Mouse (Mus musculus): ENCODE data around the gene Cyp4a30b. TPM values are rescaled to one million over a fixed set of nuclear protein-coding genes. Genes with fewer than 3 reads are reported as not detected.
A peak's percentile ranks its signal among the peaks of the same experiment; 100 is the strongest.
"Not testable (repeated sequence)": the region's sequence is repeated elsewhere in the genome, so short reads cannot be mapped to it uniquely, and the experiment has no call there.

Gene Cyp4a30b
- polyA plus RNA-seq (2012; rRNA removed) = not detected in 2 replicates

DNA sequence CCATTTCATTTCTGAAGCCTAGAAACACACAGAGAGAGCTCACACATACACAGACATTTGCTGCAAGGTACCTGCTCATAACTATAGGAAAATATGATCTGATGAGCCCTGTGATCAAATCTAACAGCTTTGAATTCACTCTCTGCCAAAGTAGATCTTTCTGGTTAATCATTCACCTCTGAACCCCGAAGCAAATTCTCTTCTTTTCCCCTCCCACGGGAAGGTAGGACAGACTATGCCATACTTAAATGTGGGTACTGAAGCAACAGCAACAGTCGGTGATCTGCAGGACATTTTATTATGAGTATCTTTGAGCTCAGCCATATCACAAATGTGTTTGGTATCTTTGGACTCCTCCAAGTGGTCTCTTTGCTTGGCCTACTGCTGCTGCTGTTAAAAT lies at the start of gene Cyp4a30b:
TSS of gene Cyp4a30b (plus strand) at position 301 of the 400 bp plus-strand sequence.
- H3K27me3 ChIP-seq (replicated peaks; ENCODE audit: control insufficient read depth, insufficient read depth, low read length) = no peaks in the 10 kb centered on the region
- H3K36me3 ChIP-seq (ENCODE audit: control insufficient read depth, insufficient read depth, low read length) = no peaks in the 10 kb centered on the region
- no peaks in the 10 kb centered on the region; the same call in 1 of the 2 replicates for H3K4me1 ChIP-seq (ENCODE audit: control insufficient read depth, insufficient read depth, low read length)
- H3K4me3 ChIP-seq (ENCODE audit: insufficient read depth, low read depth, low read length) = no peak within 1 kb of the TSS
- WGBS = 30% methylated on average over 3 of the region's 3 CpGs
- DNase-seq = peak; percentile 40
- TF ChIP-seq POLR2A (IDR thresholded peaks at IDR 0.05; ENCODE audit: low read depth, low read length) = no peak
- TF ChIP-seq CTCF (conservative IDR thresholded peaks at IDR 0.05; ENCODE audit: insufficient read depth, insufficient read length, low read depth, low read length) = no peak
- no peak within 1 kb of the TSS for H3K27ac ChIP-seq (ENCODE audit: insufficient read depth, low read depth, low read length)

DNA sequence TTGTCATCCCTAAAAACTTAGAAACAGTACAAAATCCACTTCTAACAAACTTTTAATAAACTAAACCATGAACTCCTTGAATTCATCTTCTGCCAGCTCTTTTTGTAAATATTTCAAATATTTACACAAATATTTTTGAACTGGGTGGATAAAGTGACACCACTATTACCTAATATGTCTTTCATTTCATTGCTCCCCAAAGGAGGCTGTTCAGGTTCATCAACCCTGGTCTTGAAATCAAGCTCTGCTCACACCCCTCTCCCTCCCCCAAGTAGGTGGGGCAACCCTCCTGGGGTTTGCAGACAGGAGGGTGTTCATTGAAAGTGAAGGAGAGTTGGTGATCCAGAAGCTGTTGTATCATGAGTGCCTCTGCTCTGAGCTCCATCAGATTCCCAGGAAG lies 41.1 kb upstream of the Cyp4a30b start, which contains the start of gene Cyp4a12b:
TSS of gene Cyp4a12b (plus strand) at position 301 of the 400 bp plus-strand sequence.
- not testable (repeated sequence) for H3K4me3 ChIP-seq (ENCODE audit: insufficient read depth, low read depth, low read length); H3K27ac ChIP-seq (ENCODE audit: insufficient read depth, low read depth, low read length); H3K36me3 ChIP-seq (ENCODE audit: control insufficient read depth, insufficient read depth, low read length); H3K27me3 ChIP-seq (replicated peaks; ENCODE audit: control insufficient read depth, insufficient read depth, low read length); H3K4me1 ChIP-seq (ENCODE audit: control insufficient read depth, insufficient read depth, low read length); DNase-seq

DNA sequence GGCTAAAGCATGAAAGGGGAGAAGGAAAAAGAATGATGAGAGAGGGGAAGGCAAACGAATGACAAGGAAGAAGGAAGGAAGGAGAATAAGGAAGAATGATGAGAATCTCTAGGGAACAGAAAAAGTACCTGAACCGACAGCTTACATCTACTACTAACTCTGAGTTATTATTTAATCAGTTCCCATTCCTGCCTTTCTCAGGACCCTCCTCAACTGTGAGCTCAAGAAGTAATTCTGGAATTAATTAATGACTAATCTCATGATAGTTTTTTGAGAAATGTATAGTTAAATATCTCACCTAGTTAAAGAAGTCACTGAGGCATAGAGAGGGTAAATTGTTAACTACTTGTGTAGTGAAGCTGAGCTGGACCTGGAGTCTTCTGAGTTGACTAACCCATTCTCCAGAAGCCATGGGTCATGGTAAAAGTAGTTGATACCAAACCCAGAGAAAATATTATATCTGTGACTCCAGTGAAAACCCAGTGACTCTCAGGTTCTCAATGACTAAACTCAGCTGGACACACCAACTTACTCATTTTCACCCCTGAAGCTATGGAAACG lies 1.7 kb upstream of the Cyp4a30b start:
- 20% methylated on average over 3 of the region's 3 CpGs for WGBS

DNA sequence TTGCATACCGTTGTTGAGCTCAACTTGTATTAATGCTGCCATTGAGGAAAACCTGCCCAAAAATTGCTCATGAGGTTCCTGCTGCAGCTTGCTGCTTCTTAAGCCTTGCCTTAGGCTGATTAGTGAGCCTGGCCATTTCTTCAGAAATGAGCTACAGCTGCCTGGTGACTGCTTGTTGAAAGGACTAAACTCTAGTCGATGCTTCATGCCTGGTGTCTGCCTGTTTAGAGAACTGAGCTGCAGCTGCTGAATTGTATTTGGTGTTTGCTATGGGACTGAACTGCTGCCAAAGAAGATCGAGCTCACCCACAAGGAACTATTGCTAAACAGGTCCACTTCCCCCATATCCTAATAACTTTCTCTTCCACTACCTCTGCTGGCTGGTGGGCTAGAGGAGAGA lies 21.2 kb downstream of the Cyp4a30b start:
- H3K27ac ChIP-seq (ENCODE audit: insufficient read depth, low read depth, low read length) = not testable (repeated sequence)
- WGBS = 76% methylated on average over 3 of the region's 3 CpGs

More for the DNA sequence above, 1.7 kb upstream of the Cyp4a30b start:
- TF ChIP-seq POLR2A (IDR thresholded peaks at IDR 0.05; ENCODE audit: low read depth, low read length) (no peak), CTCF (conservative IDR thresholded peaks at IDR 0.05; ENCODE audit: insufficient read depth, insufficient read length, low read depth, low read length) (no peak)
- no peaks in the 10 kb centered on the region for H3K36me3 ChIP-seq (ENCODE audit: control insufficient read depth, insufficient read depth, low read length)
- peak; percentile 40 for DNase-seq
- H3K27ac ChIP-seq (ENCODE audit: insufficient read depth, low read depth, low read length) = no peak overlapping the region
- no peaks in the 10 kb centered on the region; the same call in 1 of the 2 replicates for H3K4me1 ChIP-seq (ENCODE audit: control insufficient read depth, insufficient read depth, low read length)
- no peak overlapping the region for H3K4me3 ChIP-seq (ENCODE audit: insufficient read depth, low read depth, low read length)
- no peaks in the 10 kb centered on the region for H3K27me3 ChIP-seq (replicated peaks; ENCODE audit: control insufficient read depth, insufficient read depth, low read length)

DNA sequence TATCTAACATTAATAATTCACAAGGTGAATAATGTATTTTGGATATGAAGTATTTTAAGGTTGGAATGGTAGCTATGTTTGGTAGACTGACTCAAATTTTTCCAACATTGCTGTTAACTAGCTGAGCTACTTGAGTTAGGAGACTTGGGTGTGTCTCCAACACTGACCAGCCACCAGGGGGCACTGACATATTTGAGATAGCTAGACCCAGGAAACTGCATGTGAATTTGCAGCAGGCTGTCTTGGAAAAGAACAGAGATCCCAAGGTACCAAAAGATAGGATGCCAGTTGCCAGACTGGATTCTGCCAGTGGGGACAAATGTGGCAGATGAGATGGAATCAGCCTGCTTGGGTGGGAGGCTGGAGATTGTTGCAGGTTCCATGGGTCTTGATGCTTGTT lies 23.6 kb downstream of the Cyp4a30b start:
- H3K4me3 ChIP-seq (ENCODE audit: insufficient read depth, low read depth, low read length); H3K4me1 ChIP-seq (ENCODE audit: control insufficient read depth, insufficient read depth, low read length); H3K27me3 ChIP-seq (replicated peaks; ENCODE audit: control insufficient read depth, insufficient read depth, low read length); H3K36me3 ChIP-seq (ENCODE audit: control insufficient read depth, insufficient read depth, low read length); H3K27ac ChIP-seq (ENCODE audit: insufficient read depth, low read depth, low read length): not testable (repeated sequence)
- TF ChIP-seq CTCF (conservative IDR thresholded peaks at IDR 0.05; ENCODE audit: insufficient read depth, insufficient read length, low read depth, low read length) = peak; percentile 19; the same call in 1 of the 2 replicates
- DNase-seq = peak; percentile 69

More for the DNA sequence above, 21.2 kb downstream of the Cyp4a30b start:
- not testable (repeated sequence) for DNase-seq; H3K4me1 ChIP-seq (ENCODE audit: control insufficient read depth, insufficient read depth, low read length); H3K4me3 ChIP-seq (ENCODE audit: insufficient read depth, low read depth, low read length); H3K27me3 ChIP-seq (replicated peaks; ENCODE audit: control insufficient read depth, insufficient read depth, low read length); H3K36me3 ChIP-seq (ENCODE audit: control insufficient read depth, insufficient read depth, low read length)

DNA sequence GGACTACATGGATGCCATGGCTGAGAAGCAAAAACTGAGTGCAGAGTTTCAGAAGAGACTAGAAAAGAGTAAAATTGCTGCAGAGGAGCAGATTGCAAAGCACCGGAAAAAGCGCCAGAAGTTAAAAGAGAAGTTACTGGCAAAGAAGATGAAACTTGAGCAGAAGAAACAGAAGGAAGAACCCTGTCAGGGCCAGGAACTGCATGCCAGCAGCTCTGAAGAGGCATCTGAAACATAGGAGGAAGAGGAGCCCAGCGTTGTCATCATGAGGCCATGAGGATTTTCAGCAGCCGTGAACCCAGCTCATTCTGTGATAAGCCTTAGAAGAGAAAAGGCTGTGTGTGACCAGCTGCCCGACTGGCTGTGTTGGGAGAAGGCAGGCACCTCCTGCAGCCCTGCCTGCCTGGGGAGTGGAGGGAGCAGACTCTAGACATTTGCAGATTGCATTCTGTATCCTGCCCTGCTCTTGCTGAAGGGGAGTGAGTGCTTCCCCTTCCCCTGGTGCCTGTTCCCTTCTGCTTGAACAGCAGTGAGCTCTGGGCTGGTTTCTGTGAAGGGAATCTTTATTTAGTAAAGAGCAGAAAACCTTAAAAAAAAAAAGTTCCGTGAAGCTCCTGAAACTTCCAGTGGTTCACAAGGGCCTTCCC lies 28.7 kb downstream of the Cyp4a30b start:
- no peak overlapping the region for H3K4me3 ChIP-seq (ENCODE audit: insufficient read depth, low read depth, low read length)
- 74% methylated on average over 6 of the region's 6 CpGs for WGBS
- no peak overlapping the region for H3K27ac ChIP-seq (ENCODE audit: insufficient read depth, low read depth, low read length)
- no peaks in the 10 kb centered on the region for H3K4me1 ChIP-seq (ENCODE audit: control insufficient read depth, insufficient read depth, low read length)
- no peaks in the 10 kb centered on the region for H3K27me3 ChIP-seq (replicated peaks; ENCODE audit: control insufficient read depth, insufficient read depth, low read length)
- no peak for TF ChIP-seq POLR2A (IDR thresholded peaks at IDR 0.05; ENCODE audit: low read depth, low read length)
- no peak for TF ChIP-seq CTCF (conservative IDR thresholded peaks at IDR 0.05; ENCODE audit: insufficient read depth, insufficient read length, low read depth, low read length)
- no peak for DNase-seq
- no peaks in the 10 kb centered on the region for H3K36me3 ChIP-seq (ENCODE audit: control insufficient read depth, insufficient read depth, low read length)

DNA sequence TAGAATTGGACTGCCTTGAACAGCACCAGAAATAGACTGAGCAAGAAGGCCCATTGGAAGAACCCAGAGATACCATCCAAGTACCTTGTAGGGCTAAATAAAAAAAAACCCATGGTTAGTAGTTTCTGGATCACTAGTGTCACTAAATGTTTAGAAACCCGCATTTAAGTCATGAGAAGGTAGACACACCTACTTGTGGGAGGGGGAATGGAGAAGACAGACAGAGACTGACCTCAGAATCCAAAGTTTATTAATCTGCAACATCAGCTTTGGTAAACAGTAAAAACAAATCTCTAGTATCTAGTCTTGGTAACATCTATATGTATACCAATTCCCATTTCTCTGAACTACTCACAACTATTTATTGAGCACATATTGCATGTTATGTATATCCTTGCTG lies 43.6 kb downstream of the Cyp4a30b start, which contains the start of gene Cyp4a14:
TSS of gene Cyp4a14 (minus strand) at position 142 of the 400 bp plus-strand sequence.
- 59% methylated on average over 1 of the region's 1 CpGs for WGBS

More for the DNA sequence above, 43.6 kb downstream of the Cyp4a30b start, which contains the start of gene Cyp4a14:
- no peak within 1 kb of the TSS for H3K4me3 ChIP-seq (ENCODE audit: insufficient read depth, low read depth, low read length)
- no peaks in the 10 kb centered on the region; the same call in 1 of the 2 replicates for H3K27me3 ChIP-seq (replicated peaks; ENCODE audit: control insufficient read depth, insufficient read depth, low read length)
- DNase-seq = peak; percentile 47
- no peak within 1 kb of the TSS for H3K27ac ChIP-seq (ENCODE audit: insufficient read depth, low read depth, low read length)
- peaks cover 5% of the 10 kb centered on the region; the same call in 1 of the 2 replicates for H3K4me1 ChIP-seq (ENCODE audit: control insufficient read depth, insufficient read depth, low read length)
- TF ChIP-seq CTCF (conservative IDR thresholded peaks at IDR 0.05; ENCODE audit: insufficient read depth, insufficient read length, low read depth, low read length) (no peak), POLR2A (IDR thresholded peaks at IDR 0.05; ENCODE audit: low read depth, low read length) (no peak)
- no peaks in the 10 kb centered on the region for H3K36me3 ChIP-seq (ENCODE audit: control insufficient read depth, insufficient read depth, low read length)
